Mouse (Mus musculus) Patski (cell line): ENCODE measurements around the gene Vmn2r118. TPM values are rescaled to one million over a fixed set of nuclear protein-coding genes. Genes with fewer than 3 reads are reported as not detected.

Experiments used
- ATAC-seq: fragments of 100-300 bp; one replicate; pipeline ENCODE4 v1.8.0; 2021
- CTCF ChIA-PET: fragments of 350-600 bp; sonication (Branson Sonifier 250); formaldehyde crosslinking; loops from one replicate; lab custom pipeline; 2022; ENCODE audit warnings: inconsistent platforms; lab: Charles Lee
- POLR2A ChIA-PET: fragments of 350-600 bp; sonication (Branson Sonifier 250); formaldehyde crosslinking; loops from one replicate; lab custom pipeline; 2022; ENCODE audit warnings: antibody characterized with exemption, inconsistent platforms; lab: Charles Lee
- DNase-seq: peaks from one replicate; pipeline ENCODE4 v3.0.0-alpha.2; 2011; ENCODE audit warnings: low read depth, low spot score
- H3K27me3 ChIP-seq: fragments of 371-371 bp; one replicate; pipeline ENCODE4 v1.5.1; 2021
- CTCF ChIP-seq: fragments of 100-300 bp; IDR thresholded peaks from one replicate; pipeline ENCODE4 v1.5.1; 2021
- in situ Hi-C: fragments of 300-500 bp; cut with MboI; formaldehyde crosslinking; loops from 3 replicates; pipeline ENCODE4 v1.11.1; 2018; ENCODE audit warnings: low pct_unique_long_range_greater_than_20kb, mixed read lengths
- polyA plus RNA-seq: library from polyadenylated mRNA; unstranded; gene quantifications from one replicate; pipeline ENCODE4 v1.2.3, GENCODE M21; 2021

Gene Vmn2r118
- polyA plus RNA-seq, result not detected

DNA sequence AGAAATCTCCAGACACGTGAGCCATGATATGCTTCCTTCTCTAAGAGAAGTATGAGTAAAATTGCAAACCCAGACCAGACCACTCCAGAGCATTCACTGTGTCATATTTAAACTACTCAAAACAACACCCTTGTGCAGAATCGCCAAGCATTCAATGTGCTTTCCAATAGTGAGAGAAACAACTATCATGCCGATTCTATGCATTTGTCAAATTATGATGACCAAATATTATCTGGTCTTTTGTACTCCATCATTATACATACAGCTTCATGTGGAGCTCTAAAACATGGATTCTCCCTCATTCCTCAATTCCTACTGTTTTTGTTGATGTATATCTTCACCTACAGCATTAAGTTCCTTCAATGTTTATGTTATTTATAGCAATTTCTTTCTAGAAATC is at the start of gene Vmn2r118:
Vmn2r118 (minus strand) TSS at position 101 of the 400 bp plus-strand sequence.
- POLR2A ChIA-PET, result no interaction called here

DNA sequence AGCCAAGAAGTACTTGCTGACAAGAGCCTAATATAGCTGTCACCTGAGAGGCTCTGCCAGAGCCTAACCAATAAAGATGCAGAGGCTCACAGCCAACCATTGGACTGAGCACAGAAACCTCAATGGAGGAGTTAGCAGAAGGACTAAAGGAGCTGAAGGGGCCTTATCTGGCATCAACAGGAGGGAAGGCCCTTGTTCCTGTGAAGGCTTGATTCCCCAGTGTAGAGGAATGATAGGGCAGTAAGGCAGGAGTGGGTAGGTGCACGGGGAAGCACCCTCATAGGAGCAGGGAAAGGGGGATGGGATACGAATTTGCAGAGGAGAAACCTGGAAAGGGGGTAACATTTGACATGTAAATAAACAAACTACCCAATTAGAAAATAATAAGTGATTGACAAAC is 36.1 kb upstream of the Vmn2r118 start:
- ChIA-PET CTCF (no interaction called here), POLR2A (interaction anchor here (0.7 kb wide), 2 partner anchors 362 to 870 kb away, joined by 3 read pairs; no protein-coding TSS in a partner anchor)
- in situ Hi-C loops, result no loop called here
- ATAC-seq (no peak), DNase-seq (no peak)
- no peak for TF ChIP-seq CTCF
- H3K27me3 ChIP-seq, result no peaks in the 10 kb centered on the region

More for the DNA sequence above, at the start of gene Vmn2r118:
- H3K27me3 ChIP-seq, result peaks cover 14% of the 10 kb centered on the region
- CTCF ChIA-PET, result no interaction called here
- in situ Hi-C loops, result no loop called here
- ATAC-seq (no peak), DNase-seq (no peak)
- no peak for TF ChIP-seq CTCF

DNA sequence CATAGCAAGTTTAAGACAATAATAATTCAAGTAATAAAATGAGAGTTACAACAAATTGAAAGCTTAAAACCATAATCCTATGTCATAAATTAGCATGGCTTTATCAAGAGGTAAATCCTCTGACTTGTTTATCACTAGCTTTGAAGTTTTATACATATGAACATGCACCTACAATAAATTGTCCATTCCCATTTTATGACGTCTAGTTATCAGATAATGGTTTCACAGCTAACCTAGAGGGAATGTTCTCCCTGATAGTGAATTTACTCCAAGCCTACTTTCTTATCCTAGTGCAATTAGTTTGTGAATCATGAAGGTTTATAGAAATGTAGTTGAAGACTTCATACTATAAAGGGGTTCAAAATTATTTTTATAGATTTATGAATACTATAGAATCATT is 34.2 kb downstream of the Vmn2r118 start:
- POLR2A ChIA-PET, result no interaction called here
- H3K27me3 ChIP-seq, result no peaks in the 10 kb centered on the region
- CTCF ChIA-PET, result no interaction called here
- no peak for TF ChIP-seq CTCF
- in situ Hi-C loops, result no loop called here
- ATAC-seq (no peak), DNase-seq (no peak)

DNA sequence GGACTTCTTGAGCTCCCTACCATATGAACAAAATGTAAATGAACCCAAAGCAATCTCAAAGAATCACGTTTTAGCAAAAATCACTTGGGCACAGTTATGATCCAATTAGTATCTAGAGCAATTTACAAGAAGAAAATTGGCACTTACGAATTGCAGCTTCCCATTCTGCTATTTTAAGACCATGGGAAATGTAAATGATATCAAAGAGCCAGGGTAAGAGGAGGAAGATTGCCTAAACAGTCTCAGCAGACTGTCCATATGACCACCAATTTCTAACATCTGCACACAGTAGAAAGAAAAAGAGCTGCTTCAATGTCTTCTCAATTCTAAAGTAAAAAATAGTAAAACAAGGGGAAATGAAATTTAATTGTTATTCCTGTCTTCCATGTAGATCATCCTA is 63.2 kb downstream of the Vmn2r118 start:
- in situ Hi-C loops, result no loop called here
- no peak for TF ChIP-seq CTCF
- DNase-seq, result no peak
- no peaks in the 10 kb centered on the region for H3K27me3 ChIP-seq
- ATAC-seq, result no peak
- ChIA-PET CTCF (no interaction called here), POLR2A (no interaction called here)

DNA sequence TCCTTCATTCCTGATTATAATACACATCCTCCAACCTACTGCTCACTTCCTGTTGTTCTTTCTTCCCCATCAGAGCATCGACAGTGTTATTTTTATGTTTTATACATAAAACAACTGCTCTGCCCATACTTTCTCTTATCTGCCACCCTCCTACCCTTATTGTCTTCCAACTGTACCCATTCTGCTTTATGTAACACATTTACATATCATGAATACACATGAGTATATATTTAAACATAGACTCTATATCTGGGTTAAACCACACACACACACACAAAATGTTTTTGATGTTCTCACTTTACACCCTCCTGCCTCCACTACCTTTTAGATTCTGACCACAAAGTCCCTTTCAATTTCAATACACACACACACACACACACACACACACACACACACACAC is 76.5 kb downstream of the Vmn2r118 start:
- ChIA-PET CTCF (no interaction called here), POLR2A (no interaction called here)
- no peak for TF ChIP-seq CTCF
- in situ Hi-C loops, result no loop called here
- ATAC-seq (no peak), DNase-seq (no peak)
- H3K27me3 ChIP-seq, result no peaks in the 10 kb centered on the region

Other genes with a start within 250 kb of the Vmn2r118 start
- not detected for gene St6gal2, start 179.8 kb downstream of the Vmn2r118 start, polyA plus RNA-seq
- 4.3 TPM for gene Pot1b, start 87.4 kb upstream of the Vmn2r118 start, polyA plus RNA-seq
- not detected for gene Adgre4, start 124.8 kb upstream of the Vmn2r118 start, polyA plus RNA-seq